Mouse (Mus musculus) adrenal gland, adult 18-20 months (tissue): ENCODE measurements around the gene Ccdc186. TPM values are rescaled to one million over a fixed set of nuclear protein-coding genes. Genes with fewer than 3 reads are reported as not detected.
"Not testable (repeated sequence)": the region's sequence is repeated elsewhere in the genome, so short reads cannot be mapped to it uniquely, and the experiment has no call there.

Experiments used
- DNase-seq, 2 experiments: peaks; one replicate each; pipeline ENCODE4 v3.0.0; 2021 to 2022; ENCODE audit warnings: low spot score in 2 of 2
- total RNA-seq, 2 experiments: library from RNA; stranded (reverse); gene quantifications; 1 replicate in 1 of 2; 2 replicates in 1 of 2; pipeline ENCODE4 v1.2.3; 2021

The Ccdc186 gene
- total RNA-seq, 2 experiments from 2014 or later = 28.7 to 30.8 TPM

DNA sequence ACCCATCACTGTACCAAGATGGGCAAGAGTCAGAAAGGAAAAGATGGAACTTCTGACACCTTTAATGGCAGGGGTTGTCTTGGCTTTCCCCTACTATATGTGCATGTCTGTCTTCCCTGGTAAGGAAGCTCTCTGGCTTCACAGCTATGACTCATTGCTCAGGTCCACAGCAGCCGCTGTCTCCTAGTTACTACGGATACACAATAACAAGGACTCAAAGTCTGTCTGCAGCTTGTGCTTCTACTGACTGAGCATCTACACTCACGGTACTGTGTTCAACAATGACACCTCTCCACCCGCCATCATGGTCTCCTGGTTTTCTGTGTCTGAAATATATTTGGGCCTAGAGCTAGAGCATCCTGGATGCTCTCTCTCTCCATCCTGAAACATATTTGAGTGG lies 62.2 kb downstream of the Ccdc186 start:
- no peak for DNase-seq

DNA sequence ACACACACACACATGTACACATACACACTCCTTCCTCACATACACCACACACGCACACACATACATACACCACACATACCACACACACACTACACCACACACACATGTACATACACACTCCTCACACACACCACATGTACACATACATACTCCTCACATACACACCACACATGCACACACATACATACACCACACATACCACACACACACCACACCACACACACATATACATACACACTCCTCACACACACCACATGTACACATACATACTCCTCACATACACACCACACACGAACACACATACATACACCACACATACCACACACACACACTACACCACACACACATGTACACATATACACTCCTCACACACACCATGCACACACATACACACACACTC lies 63.7 kb downstream of the Ccdc186 start:
- DNase-seq = no peak

DNA sequence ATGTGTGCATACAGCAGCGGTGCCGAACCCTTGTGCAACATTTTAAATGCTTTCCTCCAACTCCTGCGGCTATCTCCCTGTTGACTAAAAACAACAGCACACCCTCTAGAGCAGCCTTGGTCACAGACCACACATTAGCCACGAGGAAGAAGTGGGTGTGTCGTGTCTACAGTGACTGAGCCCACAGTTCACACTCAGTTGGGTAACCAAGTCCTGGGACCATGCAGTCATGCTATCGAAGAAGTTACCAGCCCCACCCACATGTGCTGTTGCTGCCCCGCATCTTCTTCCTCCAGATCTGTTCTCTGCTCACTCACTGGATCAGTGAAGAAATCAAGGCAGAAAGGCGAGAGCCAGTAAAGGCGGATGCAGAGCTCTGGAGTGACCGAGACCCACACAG lies 65.6 kb downstream of the Ccdc186 start:
- DNase-seq = no peak

DNA sequence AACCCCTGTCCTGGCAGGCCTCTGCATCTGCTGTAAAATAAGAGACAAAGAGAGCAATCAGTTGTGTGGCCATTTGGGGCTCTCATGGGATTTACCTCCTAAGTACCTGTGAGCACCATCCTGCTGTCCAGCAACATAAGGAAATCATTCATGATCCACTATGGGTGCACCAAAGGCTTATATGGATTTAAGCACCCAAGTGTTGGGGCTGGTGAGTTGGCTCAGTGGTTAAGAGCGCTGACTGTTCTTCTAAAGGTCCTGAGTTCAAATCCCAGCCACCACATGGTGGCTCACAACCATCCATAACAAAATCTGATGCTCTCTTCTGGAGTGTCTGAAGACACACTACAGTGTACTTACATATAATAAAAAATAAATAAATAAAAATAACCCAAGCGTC lies 67.5 kb downstream of the Ccdc186 start:
- not testable (repeated sequence) for DNase-seq

DNA sequence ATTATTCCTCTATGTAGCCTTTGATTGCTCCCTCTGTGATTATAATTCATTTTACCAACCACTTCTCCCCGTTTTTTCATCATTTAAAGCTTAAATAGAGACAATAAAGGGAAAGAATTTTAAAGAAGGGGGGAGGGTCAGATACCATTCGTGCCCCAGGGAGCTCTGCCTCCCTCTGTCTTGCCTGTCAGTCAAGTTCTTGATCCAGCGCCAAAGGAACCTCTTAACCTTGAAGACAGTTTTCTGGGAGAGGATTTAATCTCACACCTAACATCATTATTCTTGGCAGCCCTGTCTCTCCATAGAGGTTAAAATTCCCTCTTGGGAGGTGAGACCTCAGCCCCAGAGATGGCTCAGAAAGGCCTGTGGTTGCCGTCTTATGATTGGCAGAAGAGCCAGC lies 71.3 kb downstream of the Ccdc186 start:
- no peak for DNase-seq

DNA sequence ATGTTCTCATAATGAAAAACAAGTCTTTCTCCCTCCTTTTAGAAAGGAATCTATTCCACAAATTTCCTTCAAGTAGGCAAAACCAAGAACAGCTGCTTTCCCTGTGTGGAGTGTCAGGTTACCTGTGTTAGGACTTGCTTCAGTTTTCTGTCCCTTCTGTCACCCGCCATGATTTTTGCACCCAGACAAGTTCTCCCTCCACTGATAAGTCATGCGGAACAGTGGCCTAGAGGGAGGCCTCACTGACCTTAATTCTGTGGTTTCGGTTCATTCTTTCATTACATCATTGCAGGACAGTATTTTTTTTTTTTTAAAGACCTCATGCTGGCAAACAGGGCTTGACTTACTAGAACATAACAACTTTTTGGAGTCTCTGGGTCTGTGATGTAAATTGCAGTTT lies 72.6 kb downstream of the Ccdc186 start:
- no peak for DNase-seq

DNA sequence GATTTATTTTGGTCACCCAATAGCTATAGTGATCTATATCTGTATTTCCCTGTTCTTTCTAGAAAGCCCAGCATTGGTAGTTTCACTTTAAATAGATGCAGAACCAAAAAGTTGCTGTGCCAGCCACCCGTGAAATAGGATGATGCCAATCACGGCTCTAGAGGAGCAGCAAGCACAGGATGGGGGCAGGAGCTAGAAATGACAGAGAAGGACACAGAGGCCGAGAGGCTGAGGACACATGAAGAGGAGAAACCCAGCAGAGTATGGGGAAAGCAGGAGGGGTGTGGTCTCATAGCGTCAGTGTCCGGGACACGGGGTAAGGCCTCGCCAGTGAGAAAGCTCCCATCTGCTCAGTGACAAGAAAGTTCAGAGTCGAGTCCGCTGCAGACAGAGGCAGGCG lies 74.1 kb downstream of the Ccdc186 start:
- no peak for DNase-seq

DNA sequence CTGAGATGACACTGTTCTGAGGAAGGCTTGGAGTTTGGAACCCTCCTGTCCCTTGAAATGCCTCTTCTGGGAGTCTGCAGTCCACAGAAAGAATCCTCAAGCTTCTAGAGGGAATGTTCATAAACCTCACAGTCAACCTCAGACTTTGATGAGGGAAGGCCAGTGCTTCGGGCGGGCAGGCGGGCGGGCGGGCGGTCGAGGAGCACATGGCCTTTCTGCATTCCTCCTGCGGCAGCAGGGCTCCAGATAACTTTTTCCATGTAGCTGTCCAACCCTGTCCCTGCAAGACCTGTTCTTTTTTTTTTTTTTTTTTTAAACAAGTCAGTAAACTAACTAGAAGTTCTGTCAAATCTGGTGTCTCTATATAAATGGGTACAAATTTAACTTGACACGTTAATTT lies 75.4 kb downstream of the Ccdc186 start:
- no peak for DNase-seq

DNA sequence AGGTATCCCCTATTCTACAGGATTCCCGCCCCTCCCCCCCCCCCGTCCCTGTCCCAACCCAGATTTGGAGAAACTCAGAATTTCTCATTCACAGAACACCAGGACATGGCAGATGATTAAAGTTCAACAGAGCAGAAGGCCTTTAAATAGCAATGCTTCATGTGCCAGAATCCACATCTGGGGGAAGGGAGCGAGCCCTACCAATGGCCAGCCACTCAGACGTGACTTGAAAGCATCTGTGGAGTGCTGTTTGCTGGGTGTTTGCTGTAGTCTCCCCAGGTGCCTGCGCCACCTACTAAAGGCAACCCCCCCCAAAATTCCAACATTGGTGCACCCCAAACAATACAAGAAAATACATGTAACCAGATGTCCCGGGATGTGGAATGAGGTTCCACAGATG lies 76.5 kb downstream of the Ccdc186 start:
- DNase-seq = no peak

DNA sequence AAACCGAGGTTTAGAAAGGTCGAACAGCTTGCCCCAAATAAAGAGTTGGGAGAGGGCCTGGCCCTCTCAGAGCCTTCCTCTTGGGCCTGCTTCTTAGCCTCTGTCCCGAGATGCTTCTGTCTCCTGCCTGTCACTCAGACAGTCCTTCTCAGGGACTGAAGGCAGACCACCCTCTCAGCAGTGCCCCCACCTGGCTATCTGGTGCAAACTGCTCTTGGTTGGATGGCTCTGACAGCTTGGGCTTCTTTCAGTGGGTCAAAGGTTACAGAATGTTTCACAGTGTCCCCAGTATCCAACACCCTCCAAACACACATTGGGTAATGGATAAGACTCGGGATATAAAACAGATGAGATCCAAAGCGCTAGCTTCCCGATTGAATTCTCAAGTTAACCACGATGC lies 76.9 kb downstream of the Ccdc186 start:
- DNase-seq = no peak

Other genes with a start within 250 kb of the Ccdc186 start
- gene Adrb1, start 100.0 kb downstream of the Ccdc186 start, total RNA-seq = 1 to 10 TPM; 2.0 to 7.8 TPM
- gene Tdrd1, start 4.0 kb upstream of the Ccdc186 start, total RNA-seq = under 1 TPM; 0.16 to 0.17 TPM
- not detected for gene Vwa2, start 52.1 kb upstream of the Ccdc186 start, total RNA-seq
- 10 to 100 TPM; 36.0 to 43.6 TPM for gene Afap1l2, start 186.0 kb upstream of the Ccdc186 start, total RNA-seq